Mouse (Mus musculus): ENCODE measurements at regions not wholly inside any gene's neighbourhood (a gene's known extent, or its start where the extent isn't known, plus 50 kb on each side); places are given as distances from the start of the nearest gene placed in this dataset.

- TF ChIP-seq CTCF (IDR thresholded peaks at IDR 0.05; ENCODE audit: borderline replicate concordance, extremely low read depth, insufficient read depth, insufficient read length) (no peak), POLR2A (IDR thresholded peaks at IDR 0.05; ENCODE audit: borderline replicate concordance, extremely low read depth, insufficient read depth, insufficient read length, poor library complexity, severe bottlenecking) (no peak)
These were observed 131.9 kb downstream of the Snx18 start for GRCm38 (mm10) chr13:113486368-113486955.
